Mouse (Mus musculus): ENCODE data around the gene Pcp4l1. TPM values are rescaled to one million over a fixed set of nuclear protein-coding genes. Genes with fewer than 3 reads are reported as not detected.

The Pcp4l1 gene
- polyA plus RNA-seq, 1 experiment: 12.2 TPM

DNA sequence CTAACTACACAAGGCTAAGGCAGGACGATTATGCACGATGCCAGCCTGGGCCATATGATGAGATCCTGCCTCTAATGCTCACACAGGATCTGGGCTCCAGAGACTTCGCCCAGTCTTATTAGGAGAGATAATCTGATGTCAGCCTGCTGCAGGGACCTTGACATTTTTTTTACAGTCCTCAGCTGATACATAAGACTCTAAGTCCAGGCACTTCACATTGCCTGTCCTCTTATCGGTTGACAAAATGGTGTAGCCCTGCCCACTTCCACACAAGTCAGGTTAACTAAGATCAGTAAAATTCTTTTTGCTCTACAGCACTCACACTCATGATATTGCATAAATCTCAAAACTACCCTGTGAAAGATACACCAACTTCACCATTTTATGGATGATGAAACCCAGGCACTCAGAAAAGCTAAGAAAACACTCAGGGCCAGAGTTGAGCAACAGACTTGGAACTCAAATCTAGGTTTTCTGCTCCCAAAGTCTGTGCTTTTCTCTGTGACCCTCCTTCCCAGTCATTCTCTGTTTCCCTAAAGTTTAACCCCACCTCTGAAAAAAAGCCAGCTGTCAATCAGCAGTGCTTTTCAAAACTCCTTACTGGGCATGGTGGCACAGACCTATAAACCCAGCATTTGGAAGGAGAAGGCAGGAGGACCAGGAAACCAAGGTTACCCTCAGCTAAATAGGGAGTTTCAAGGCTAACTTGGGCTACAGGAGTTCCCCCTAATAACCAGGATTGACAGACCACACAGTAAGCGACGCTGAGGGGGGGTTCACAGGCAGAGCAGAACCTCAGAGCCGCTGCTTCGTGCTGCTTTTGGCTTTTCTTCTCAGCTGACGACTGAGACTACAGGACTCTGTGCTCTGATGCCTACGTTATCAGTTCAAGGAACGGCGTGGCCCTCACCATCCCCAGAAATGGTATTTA is 37.0 kb upstream of the Pcp4l1 start:
- H3K27ac ChIP-seq (ENCODE audit: insufficient read depth, low read length): 0 out of 2 replicates have a peak overlapping the region, but pooled peaks have one; percentile 31
- TF ChIP-seq POLR2A (IDR thresholded peaks at IDR 0.05; ENCODE audit: low read depth, low read length): no peak
- no peak for TF ChIP-seq CTCF (IDR thresholded peaks at IDR 0.05; ENCODE audit: borderline replicate concordance, insufficient read depth, low read length)
- no peak overlapping the region for H3K4me3 ChIP-seq (ENCODE audit: insufficient read depth, low read length)
- H3K4me1 ChIP-seq (ENCODE audit: control insufficient read depth, insufficient read depth, low read length): no peaks in the 10 kb centered on the region

GRCm38 (mm10) chr1:171232348-171232747 is 36.3 kb upstream of the Pcp4l1 start:
- Histone ChIP-seq H3K4me1 (ENCODE audit: control insufficient read depth, insufficient read depth, low read length) (no peaks in the 10 kb centered on the region), H3K4me3 (ENCODE audit: insufficient read depth, low read length) (no peak overlapping the region), H3K27ac (ENCODE audit: insufficient read depth, low read length) (no peak overlapping the region)
- TF ChIP-seq CTCF (IDR thresholded peaks at IDR 0.05; ENCODE audit: borderline replicate concordance, insufficient read depth, low read length) (no peak), POLR2A (IDR thresholded peaks at IDR 0.05; ENCODE audit: low read depth, low read length) (no peak)

DNA sequence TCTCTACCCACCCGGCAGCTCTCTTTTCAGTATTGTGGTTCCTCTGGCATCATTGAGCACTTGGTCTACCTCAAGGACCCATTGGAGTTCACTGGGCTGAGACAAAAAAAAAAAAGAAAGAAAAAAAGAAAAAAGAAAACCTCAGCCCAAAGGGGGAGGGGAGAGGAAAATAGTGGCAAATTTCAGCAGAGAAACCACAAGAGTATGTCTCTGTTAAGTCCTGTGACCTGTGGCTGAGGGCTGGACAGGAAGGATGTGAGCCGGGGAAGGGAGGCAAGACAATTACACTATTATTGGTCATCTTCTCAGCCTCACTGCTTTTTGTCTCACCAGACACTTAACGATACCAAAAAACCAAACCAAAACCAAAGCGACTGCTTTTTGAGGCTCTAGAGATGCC is 35.8 kb upstream of the Pcp4l1 start:
- Histone ChIP-seq H3K27ac (ENCODE audit: insufficient read depth, low read length) (no peak overlapping the region), H3K4me1 (ENCODE audit: control insufficient read depth, insufficient read depth, low read length) (no peaks in the 10 kb centered on the region), H3K4me3 (ENCODE audit: insufficient read depth, low read length) (no peak overlapping the region)
- TF ChIP-seq CTCF (IDR thresholded peaks at IDR 0.05; ENCODE audit: borderline replicate concordance, insufficient read depth, low read length) (no peak), POLR2A (IDR thresholded peaks at IDR 0.05; ENCODE audit: low read depth, low read length) (no peak)

GRCm38 (mm10) chr1:171230215-171230614 is 34.1 kb upstream of the Pcp4l1 start:
- TF ChIP-seq CTCF (IDR thresholded peaks at IDR 0.05; ENCODE audit: borderline replicate concordance, insufficient read depth, low read length): no peak
- no peak for TF ChIP-seq POLR2A (IDR thresholded peaks at IDR 0.05; ENCODE audit: low read depth, low read length)
- Histone ChIP-seq H3K4me3 (ENCODE audit: insufficient read depth, low read length) (no peak overlapping the region), H3K27ac (ENCODE audit: insufficient read depth, low read length) (no peak overlapping the region), H3K4me1 (ENCODE audit: control insufficient read depth, insufficient read depth, low read length) (no peaks in the 10 kb centered on the region)

- no peak overlapping the region for H3K4me3 ChIP-seq (ENCODE audit: insufficient read depth, low read length)
- no peaks in the 10 kb centered on the region for H3K4me1 ChIP-seq (ENCODE audit: control insufficient read depth, insufficient read depth, low read length)
- H3K27ac ChIP-seq (ENCODE audit: insufficient read depth, low read length): no peak overlapping the region
- TF ChIP-seq CTCF (IDR thresholded peaks at IDR 0.05; ENCODE audit: borderline replicate concordance, insufficient read depth, low read length) (no peak), POLR2A (IDR thresholded peaks at IDR 0.05; ENCODE audit: low read depth, low read length) (no peak)
These were observed 33.7 kb upstream of the Pcp4l1 start for GRCm38 (mm10) chr1:171229750-171230149.

GRCm38 (mm10) chr1:171227879-171228278 is 31.8 kb upstream of the Pcp4l1 start:
- Histone ChIP-seq H3K4me3 (ENCODE audit: insufficient read depth, low read length) (no peak overlapping the region), H3K4me1 (ENCODE audit: control insufficient read depth, insufficient read depth, low read length) (no peaks in the 10 kb centered on the region), H3K27ac (ENCODE audit: insufficient read depth, low read length) (no peak overlapping the region)
- TF ChIP-seq CTCF (IDR thresholded peaks at IDR 0.05; ENCODE audit: borderline replicate concordance, insufficient read depth, low read length) (no peak), POLR2A (IDR thresholded peaks at IDR 0.05; ENCODE audit: low read depth, low read length) (no peak)

GRCm38 (mm10) chr1:171226780-171227179 is 30.7 kb upstream of the Pcp4l1 start:
- Histone ChIP-seq H3K4me3 (ENCODE audit: insufficient read depth, low read length) (no peak overlapping the region), H3K4me1 (ENCODE audit: control insufficient read depth, insufficient read depth, low read length) (no peaks in the 10 kb centered on the region), H3K27ac (ENCODE audit: insufficient read depth, low read length) (no peak overlapping the region)
- TF ChIP-seq CTCF (IDR thresholded peaks at IDR 0.05; ENCODE audit: borderline replicate concordance, insufficient read depth, low read length): no peak
- no peak for TF ChIP-seq POLR2A (IDR thresholded peaks at IDR 0.05; ENCODE audit: low read depth, low read length)

DNA sequence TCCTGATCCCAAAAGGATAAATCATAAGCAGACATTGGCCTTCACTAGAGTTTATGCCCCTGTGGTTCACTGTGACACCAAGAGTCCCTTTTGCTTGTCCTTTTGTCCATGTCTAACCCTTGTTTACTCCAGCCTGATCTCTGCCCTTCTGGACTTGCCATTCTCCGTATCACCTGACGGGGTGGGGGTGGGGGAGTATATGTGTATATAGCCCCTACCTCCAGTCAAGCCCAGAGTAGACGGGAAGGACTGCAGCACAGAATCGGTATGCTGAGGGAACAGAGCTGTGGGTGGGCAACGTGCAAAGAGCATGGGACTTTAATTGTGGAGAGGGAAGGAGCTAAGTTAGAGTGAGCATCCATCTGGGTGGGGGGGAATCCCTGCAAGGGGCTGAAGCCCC is 28.8 kb upstream of the Pcp4l1 start, which contains the start of gene Apoa2:
Gene Apoa2 (plus strand): TSS at position 198 of the 400 bp plus-strand sequence.
- no peak within 1 kb of the TSS for H3K4me3 ChIP-seq (ENCODE audit: insufficient read depth, low read length)
- H3K27ac ChIP-seq (ENCODE audit: insufficient read depth, low read length): no peak within 1 kb of the TSS
- TF ChIP-seq POLR2A (IDR thresholded peaks at IDR 0.05; ENCODE audit: low read depth, low read length) (no peak), CTCF (IDR thresholded peaks at IDR 0.05; ENCODE audit: borderline replicate concordance, insufficient read depth, low read length) (no peak)
- peaks cover 2% of the 10 kb centered on the region; the same call in 1 of the 2 replicates for H3K4me1 ChIP-seq (ENCODE audit: control insufficient read depth, insufficient read depth, low read length)

- no peak for TF ChIP-seq CTCF (IDR thresholded peaks at IDR 0.05; ENCODE audit: borderline replicate concordance, insufficient read depth, low read length)
- no peak for TF ChIP-seq POLR2A (IDR thresholded peaks at IDR 0.05; ENCODE audit: low read depth, low read length)
- Histone ChIP-seq H3K4me3 (ENCODE audit: insufficient read depth, low read length) (no peak overlapping the region), H3K27ac (ENCODE audit: insufficient read depth, low read length) (no peak overlapping the region), H3K4me1 (ENCODE audit: control insufficient read depth, insufficient read depth, low read length) (peaks cover 2% of the 10 kb centered on the region; the same call in 1 of the 2 replicates)
These were observed 27.7 kb upstream of the Pcp4l1 start for GRCm38 (mm10) chr1:171223796-171224195.

DNA sequence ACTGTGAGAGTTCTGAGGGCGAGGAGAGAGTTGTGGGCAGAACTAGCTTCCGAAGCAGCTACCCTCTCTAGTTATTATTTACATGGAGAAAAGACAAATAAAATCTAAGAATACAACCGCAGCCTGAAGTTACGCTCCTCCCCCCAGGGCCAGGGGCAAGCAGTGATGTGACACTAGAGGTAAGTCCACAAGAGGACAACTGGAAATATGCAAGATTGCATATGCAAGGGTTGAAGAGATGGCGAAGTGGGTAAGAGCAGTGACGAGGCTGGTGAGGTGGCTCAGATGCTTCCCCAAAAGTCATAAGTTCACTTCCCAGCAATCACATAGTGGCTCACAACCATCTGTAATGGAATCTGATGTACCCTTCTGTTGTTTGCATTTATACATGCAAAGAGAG is 27.1 kb upstream of the Pcp4l1 start:
- Histone ChIP-seq H3K27ac (ENCODE audit: insufficient read depth, low read length) (peak overlapping the region; percentile 23; the same call in 1 of the 2 replicates), H3K4me1 (ENCODE audit: control insufficient read depth, insufficient read depth, low read length) (peaks cover 2% of the 10 kb centered on the region; the same call in 1 of the 2 replicates), H3K4me3 (ENCODE audit: insufficient read depth, low read length) (no peak overlapping the region)
- TF ChIP-seq CTCF (IDR thresholded peaks at IDR 0.05; ENCODE audit: borderline replicate concordance, insufficient read depth, low read length) (no peak), POLR2A (IDR thresholded peaks at IDR 0.05; ENCODE audit: low read depth, low read length) (no peak)
